Mouse (Mus musculus) embryonic facial prominence, embryonic 11.5 days (tissue): ENCODE measurements around the gene Ccdc153. TPM values are rescaled to one million over a fixed set of nuclear protein-coding genes. Genes with fewer than 3 reads are reported as not detected.

Experiments used
- ATAC-seq: fragments of 200-750 bp; cut with Nextera tagmentation; replicated peaks from 2 replicates; pipeline ENCODE4 v1.8.0; 2017; ENCODE audit warnings: low read depth; ENCODE audit not compliant: insufficient number of reproducible peaks, low FRiP score, low TSS enrichment
- DNase-seq: peaks from one replicate; pipeline ENCODE4 v3.0.0-alpha.2; 2015; ENCODE audit warnings: low spot score
- H3K27ac ChIP-seq: fragments of 300-500 bp; sonication (generic); replicated peaks from 2 replicates; pipeline ENCODE4 v1.5.1; 2014; ENCODE audit warnings: mild to moderate bottlenecking, low read depth, low read length, control low read depth
- H3K27me3 ChIP-seq: fragments of 300-500 bp; sonication (generic); 2 replicates; pipeline ENCODE4 v1.6.1; 2014; ENCODE audit warnings: mild to moderate bottlenecking, low read length, moderate library complexity, mixed read lengths; ENCODE audit not compliant: control insufficient read depth, insufficient read depth
- H3K36me3 ChIP-seq: fragments of 300-500 bp; sonication (generic); replicated peaks from 2 replicates; pipeline ENCODE4 v1.6.1; 2014; ENCODE audit warnings: low read depth, mild to moderate bottlenecking, low read length, moderate library complexity, mixed read lengths; ENCODE audit not compliant: control insufficient read depth, insufficient read depth
- H3K4me1 ChIP-seq: fragments of 300-500 bp; sonication (generic); 2 replicates; pipeline ENCODE4 v1.6.1; 2014; ENCODE audit warnings: low read length, mixed read lengths; ENCODE audit not compliant: control insufficient read depth, insufficient read depth
- H3K4me2 ChIP-seq: fragments of 300-500 bp; sonication (generic); 2 replicates; pipeline ENCODE4 v1.6.1; 2014; ENCODE audit warnings: low read depth, mild to moderate bottlenecking, control low read depth, low read length, moderate library complexity
- H3K4me3 ChIP-seq: fragments of 300-500 bp; sonication (generic); 2 replicates; pipeline ENCODE4 v1.5.1; 2014; ENCODE audit warnings: low read depth, low read length, control low read depth
- H3K9ac ChIP-seq: fragments of 300-500 bp; sonication (generic); replicated peaks from 2 replicates; pipeline ENCODE4 v1.6.1; 2014; ENCODE audit warnings: mild to moderate bottlenecking, control low read depth, low read length
- H3K9me3 ChIP-seq: fragments of 300-500 bp; sonication (generic); replicated peaks from 2 replicates; pipeline ENCODE4 v1.6.1; 2016; ENCODE audit warnings: mild to moderate bottlenecking, low read length, inconsistent platforms, mixed read lengths; ENCODE audit not compliant: control insufficient read depth
- WGBS: fragments of 180-500 bp; shearing (Covaris S2); extraction: QIAGEN DNeasy Blood & Tissue Kit; methylation state at CpG from one replicate; pipeline ENCODE4 v1.1.7; 2014; 5-methylcytosine and 5-hydroxymethylcytosine counted together
- polyA plus RNA-seq: library from polyadenylated mRNA; unstranded; fragments of >200 nt; fragmentation: Nextera tagmentation; extraction: Ambion mirVana; gene quantifications from 2 replicates; pipeline ENCODE4 v1.2.1, GENCODE M21; 2014

Gene Ccdc153
- polyA plus RNA-seq, 1 experiment from 2014 or later = not detected

DNA sequence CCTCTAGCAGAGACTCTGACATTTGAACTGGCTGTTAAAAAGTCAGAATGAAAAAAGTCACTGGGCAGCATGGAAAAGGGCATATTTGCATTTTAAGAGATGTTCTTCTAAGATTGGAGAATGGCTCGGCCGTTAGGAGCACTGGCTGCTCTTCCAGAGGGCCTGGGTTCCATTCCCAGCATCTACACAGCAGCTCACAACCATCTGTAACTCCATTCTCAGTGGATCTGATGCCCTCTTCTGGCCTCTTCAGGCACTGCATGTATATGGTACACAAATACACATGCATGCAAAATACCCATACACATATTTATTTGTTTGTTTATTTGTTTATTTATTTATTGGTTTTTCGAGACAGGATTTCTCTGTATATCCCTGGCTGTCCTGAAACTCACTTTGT is 28.6 kb downstream of the Ccdc153 start:
- Histone ChIP-seq H3K27ac (no peak overlapping the region), H3K36me3 (no peaks in the 10 kb centered on the region), H3K9ac (no peak overlapping the region), H3K4me3 (no peak overlapping the region), H3K27me3 (no peaks in the 10 kb centered on the region), H3K4me2 (no peak overlapping the region), H3K9me3 (no peaks in the 10 kb centered on the region), H3K4me1 (no peaks in the 10 kb centered on the region)
- no peak for DNase-seq
- WGBS = 84% methylated on average over 3 of the region's 3 CpGs
- ATAC-seq = no peak

GRCm38 (mm10) chr9:44269973-44270372 is 29.5 kb downstream of the Ccdc153 start:
- H3K4me2 ChIP-seq = no peak overlapping the region
- H3K9ac ChIP-seq = no peak overlapping the region
- H3K36me3 ChIP-seq = no peaks in the 10 kb centered on the region
- no peaks in the 10 kb centered on the region for H3K27me3 ChIP-seq
- DNase-seq (no peak), ATAC-seq (no peak)
- 70% methylated on average over 4 of the region's 4 CpGs for WGBS
- H3K4me3 ChIP-seq = no peak overlapping the region
- no peaks in the 10 kb centered on the region for H3K4me1 ChIP-seq
- H3K27ac ChIP-seq = no peak overlapping the region
- H3K9me3 ChIP-seq = no peaks in the 10 kb centered on the region

- Histone ChIP-seq H3K9ac (no peak overlapping the region), H3K9me3 (no peaks in the 10 kb centered on the region), H3K36me3 (no peaks in the 10 kb centered on the region), H3K27me3 (peaks cover 5% of the 10 kb centered on the region), H3K4me1 (no peaks in the 10 kb centered on the region), H3K4me2 (no peak overlapping the region), H3K27ac (no peak overlapping the region), H3K4me3 (no peak overlapping the region)
- DNase-seq (no peak), ATAC-seq (no peak)
- WGBS = 66% methylated on average over 5 of the region's 5 CpGs
These were observed 42.7 kb downstream of the Ccdc153 start for GRCm38 (mm10) chr9:44283183-44283582.

DNA sequence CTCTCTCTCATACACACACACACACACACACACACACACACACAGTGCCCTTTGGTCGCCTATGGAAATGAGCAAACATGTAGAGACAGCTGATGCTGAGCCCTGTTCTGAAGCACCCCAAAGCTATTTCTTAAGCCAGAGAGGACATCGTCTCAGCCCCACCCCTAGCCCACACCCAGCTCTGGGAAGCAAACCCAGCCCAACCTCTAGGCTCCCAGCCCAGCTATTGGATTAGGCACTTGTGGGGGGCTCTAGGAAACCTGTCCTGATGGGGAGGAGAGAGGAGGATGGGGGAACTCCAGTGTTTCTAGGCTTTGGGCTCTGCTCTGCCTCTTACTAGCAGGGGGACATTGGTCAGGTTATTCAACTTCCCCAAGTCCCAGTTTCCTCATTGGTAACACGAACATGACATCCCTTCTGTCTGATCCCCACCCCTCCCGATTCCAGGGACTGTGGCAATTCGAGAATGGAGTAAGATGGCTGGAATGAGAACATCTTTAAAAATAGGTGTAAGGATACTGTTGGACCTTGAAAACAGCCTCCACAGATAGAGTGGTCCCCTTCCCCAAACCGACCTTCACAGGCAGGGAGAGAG is 45.9 kb downstream of the Ccdc153 start:
- peaks cover 7% of the 10 kb centered on the region for H3K27me3 ChIP-seq
- 7% methylated on average over 6 of the region's 6 CpGs for WGBS
- H3K4me2 ChIP-seq = no peak overlapping the region
- no peaks in the 10 kb centered on the region for H3K9me3 ChIP-seq
- H3K27ac ChIP-seq = no peak overlapping the region
- ATAC-seq (no peak), DNase-seq (no peak)
- H3K9ac ChIP-seq = no peak overlapping the region
- H3K36me3 ChIP-seq = no peaks in the 10 kb centered on the region
- no peak overlapping the region for H3K4me3 ChIP-seq
- H3K4me1 ChIP-seq = no peaks in the 10 kb centered on the region; the same call in 1 of the 2 replicates

DNA sequence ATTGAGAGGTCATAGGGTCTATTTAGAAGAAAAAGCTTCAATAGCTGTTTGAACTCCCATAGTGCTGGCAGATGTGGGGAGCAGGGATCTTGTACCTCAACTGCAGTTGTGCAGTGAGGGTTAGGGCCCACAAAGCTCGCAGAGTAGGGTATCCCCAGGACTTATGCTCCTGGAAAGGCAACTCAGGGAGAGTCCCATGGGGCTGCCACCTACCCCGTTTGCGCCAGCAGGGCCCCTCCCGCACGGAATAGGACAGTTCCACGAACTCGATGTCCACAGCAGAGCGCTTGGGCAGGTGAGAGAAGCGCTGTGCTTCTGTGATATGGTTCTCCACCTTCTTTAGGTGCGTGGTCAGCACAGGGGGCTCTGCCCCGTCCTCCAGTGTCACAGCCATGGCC is 46.5 kb downstream of the Ccdc153 start:
- Histone ChIP-seq H3K9me3 (no peaks in the 10 kb centered on the region), H3K4me3 (peak overlapping the region; percentile 58), H3K27me3 (peaks cover 7% of the 10 kb centered on the region), H3K9ac (peak overlapping the region; percentile 70), H3K4me2 (peak overlapping the region; percentile 97), H3K36me3 (no peaks in the 10 kb centered on the region), H3K27ac (no peak overlapping the region), H3K4me1 (no peaks in the 10 kb centered on the region; the same call in 1 of the 2 replicates)
- WGBS = 5% methylated on average over 11 of the region's 11 CpGs
- no peak for DNase-seq
- no peak; the same call in 1 of the 2 replicates for ATAC-seq

GRCm38 (mm10) chr9:44287401-44288075 is 47.1 kb downstream of the Ccdc153 start:
- peak overlapping the region; percentile 70 for H3K9ac ChIP-seq
- WGBS = under 1% methylated on average over 47 of the region's 47 CpGs
- peaks cover 7% of the 10 kb centered on the region for H3K27me3 ChIP-seq
- H3K27ac ChIP-seq = no peak overlapping the region
- no peaks in the 10 kb centered on the region for H3K9me3 ChIP-seq
- H3K4me1 ChIP-seq = no peaks in the 10 kb centered on the region; the same call in 1 of the 2 replicates
- H3K4me3 ChIP-seq = peak overlapping the region; percentile 58
- peak; percentile 58 for ATAC-seq
- peak; percentile 42 for DNase-seq
- H3K4me2 ChIP-seq = peak overlapping the region; percentile 97
- no peaks in the 10 kb centered on the region for H3K36me3 ChIP-seq

- Histone ChIP-seq H3K4me3 (peak within 1 kb of the TSS; percentile 58), H3K4me1 (no peaks in the 10 kb centered on the region; the same call in 1 of the 2 replicates), H3K4me2 (peak within 1 kb of the TSS; percentile 97), H3K9me3 (no peaks in the 10 kb centered on the region), H3K36me3 (no peaks in the 10 kb centered on the region), H3K27ac (no peak within 1 kb of the TSS), H3K9ac (peak within 1 kb of the TSS; percentile 70), H3K27me3 (peaks cover 7% of the 10 kb centered on the region)
- ATAC-seq (peak; percentile 77), DNase-seq (peak; percentile 59)
- WGBS = 1% methylated on average over 38 of the region's 38 CpGs
These were observed 47.8 kb downstream of the Ccdc153 start, which contains the start of gene Abcg4 for GRCm38 (mm10) chr9:44288076-44288958. Gene Abcg4, minus strand, starts transcription at chr9:44288615.
